Mouse (Mus musculus): ENCODE results near the gene Trap1. TPM values are rescaled to one million over a fixed set of nuclear protein-coding genes. Genes with fewer than 3 reads are reported as not detected.
"Not testable (repeated sequence)": the region's sequence is repeated elsewhere in the genome, so short reads cannot be mapped to it uniquely, and the experiment has no call there.

Trap1 gene
- polyA plus RNA-seq, 1 experiment from 2014 or later = 87.7 TPM

DNA sequence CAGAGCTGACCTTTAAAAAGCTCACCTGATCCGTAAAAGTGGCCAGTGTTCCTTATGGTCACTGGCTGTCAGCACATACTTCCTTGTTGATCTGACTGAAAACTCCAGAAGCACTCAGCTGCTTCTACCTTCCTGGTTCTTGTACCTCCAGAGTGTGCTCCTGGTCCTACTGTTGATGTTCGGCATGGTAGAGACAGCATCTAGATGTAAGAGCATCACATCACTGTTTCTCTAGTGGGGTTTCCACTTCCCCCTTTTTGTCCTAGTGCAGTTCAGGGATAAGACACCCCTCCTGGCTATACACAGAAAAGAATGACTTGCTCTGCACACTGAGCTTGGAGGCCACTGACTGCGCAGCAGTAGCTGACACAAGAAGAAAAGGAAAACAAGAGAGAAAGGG lies 43.2 kb downstream of the Trap1 start:
- peaks cover 19% of the 10 kb centered on the region for H3K36me3 ChIP-seq
- WGBS = 83% methylated on average over 3 of the region's 3 CpGs
- H3K4me3 ChIP-seq (replicated peaks) = no peak overlapping the region
- no peak overlapping the region for H3K27ac ChIP-seq
- H3K4me2 ChIP-seq = no peak overlapping the region
- no peaks in the 10 kb centered on the region for H3K27me3 ChIP-seq (replicated peaks)
- no peaks in the 10 kb centered on the region for H3K9me3 ChIP-seq
- H3K4me1 ChIP-seq = no peaks in the 10 kb centered on the region
- H3K9ac ChIP-seq = no peak overlapping the region
- ATAC-seq (ENCODE audit: insufficient read depth, low FRiP score, low read depth) = no peak

DNA sequence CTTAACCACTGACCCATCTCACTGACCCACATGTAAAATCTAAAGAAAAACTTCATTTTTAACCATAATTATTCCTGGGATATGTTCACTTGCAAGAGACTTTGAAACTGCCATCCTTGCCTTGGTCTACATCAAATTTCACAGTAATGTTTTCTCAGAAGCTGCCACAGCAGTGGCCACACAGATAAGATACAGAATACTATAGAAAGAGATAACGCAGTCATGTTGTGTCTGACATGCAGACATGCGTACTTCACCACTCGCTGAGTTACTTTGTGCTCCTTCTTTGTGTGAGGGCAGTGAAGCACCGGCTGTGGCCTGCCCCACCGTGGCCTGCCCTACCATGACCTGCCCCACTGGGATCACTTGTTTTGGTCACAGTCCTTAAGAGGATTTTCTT lies 43.7 kb downstream of the Trap1 start:
- Histone ChIP-seq H3K4me1 (no peaks in the 10 kb centered on the region), H3K27ac (no peak overlapping the region), H3K4me3 (replicated peaks) (no peak overlapping the region), H3K9ac (no peak overlapping the region), H3K4me2 (no peak overlapping the region), H3K36me3 (peaks cover 14% of the 10 kb centered on the region; the same call in 1 of the 2 replicates), H3K27me3 (replicated peaks) (no peaks in the 10 kb centered on the region), H3K9me3 (no peaks in the 10 kb centered on the region)
- ATAC-seq (ENCODE audit: insufficient read depth, low FRiP score, low read depth) = no peak; the same call in 1 of the 2 replicates
- whole genome bisulfite sequencing = 84% methylated on average over 5 of the region's 5 CpGs

- H3K9me3 ChIP-seq = no peaks in the 10 kb centered on the region
- no peaks in the 10 kb centered on the region for H3K27me3 ChIP-seq (replicated peaks)
- H3K9ac ChIP-seq = no peak overlapping the region
- ATAC-seq (ENCODE audit: insufficient read depth, low FRiP score, low read depth) = no peak
- no peak overlapping the region for H3K27ac ChIP-seq
- H3K4me1 ChIP-seq = no peaks in the 10 kb centered on the region
- no peak overlapping the region for H3K4me3 ChIP-seq (replicated peaks)
- H3K4me2 ChIP-seq = no peak overlapping the region
- 72% methylated on average over 6 of the region's 6 CpGs for WGBS
- peaks cover 2% of the 10 kb centered on the region; the same call in 1 of the 2 replicates for H3K36me3 ChIP-seq
Measured at GRCm38 (mm10) chr16:4032341-4032748, 45.3 kb downstream of the Trap1 start.

DNA sequence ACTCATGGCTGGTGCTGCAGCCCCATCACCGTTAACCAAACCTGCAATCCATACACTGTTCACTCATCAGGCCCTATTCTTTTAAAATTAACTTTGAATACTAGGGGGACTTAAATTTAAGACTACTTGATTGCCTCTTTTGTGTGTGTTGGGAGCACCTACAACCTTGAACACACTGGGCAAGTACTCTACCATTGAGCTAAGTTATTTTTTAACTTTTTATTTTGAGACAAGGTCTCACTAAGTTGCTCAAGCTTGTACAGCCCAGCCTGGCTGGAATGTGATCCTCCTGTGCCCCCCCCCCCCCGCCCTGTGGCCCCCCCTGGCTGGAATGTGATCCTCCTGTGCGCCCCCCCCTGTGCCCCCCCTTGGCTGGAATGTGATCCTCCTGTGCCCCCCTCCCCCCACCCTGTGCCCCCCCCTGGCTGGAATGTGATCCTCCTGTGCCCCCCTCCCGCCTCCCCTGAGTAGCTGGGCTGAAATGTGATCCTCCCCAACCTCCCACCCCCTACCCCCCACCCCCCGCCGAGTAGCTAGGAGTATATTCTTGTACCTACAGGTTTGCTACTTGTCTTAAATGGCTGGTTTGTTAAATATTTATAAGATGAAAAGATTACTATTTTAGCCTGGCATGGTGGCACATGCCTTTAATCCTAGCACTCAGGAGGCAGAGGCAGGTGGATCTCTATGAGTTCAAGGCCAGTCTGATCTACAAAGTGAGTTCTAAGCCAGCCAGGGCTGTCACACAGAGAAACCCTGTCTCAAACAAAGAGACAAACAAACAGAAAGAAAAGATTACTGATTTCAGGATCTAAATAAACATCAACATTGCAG lies 46.0 kb downstream of the Trap1 start:
- Histone ChIP-seq H3K4me1 (no peaks in the 10 kb centered on the region), H3K9ac (no peak overlapping the region), H3K36me3 (no peaks in the 10 kb centered on the region), H3K4me3 (replicated peaks) (no peak overlapping the region), H3K27me3 (replicated peaks) (no peaks in the 10 kb centered on the region), H3K9me3 (no peaks in the 10 kb centered on the region), H3K27ac (no peak overlapping the region), H3K4me2 (no peak overlapping the region)
- no peak for ATAC-seq (ENCODE audit: insufficient read depth, low FRiP score, low read depth)
- WGBS = 46% methylated on average over 4 of the region's 6 CpGs

GRCm38 (mm10) chr16:4030501-4030900 lies 47.1 kb downstream of the Trap1 start:
- WGBS = 94% methylated on average over 10 of the region's 10 CpGs
- H3K36me3 ChIP-seq = no peaks in the 10 kb centered on the region
- H3K4me1 ChIP-seq = no peaks in the 10 kb centered on the region
- no peaks in the 10 kb centered on the region for H3K9me3 ChIP-seq
- no peak overlapping the region for H3K4me2 ChIP-seq
- H3K4me3 ChIP-seq (replicated peaks) = no peak overlapping the region
- no peak overlapping the region for H3K27ac ChIP-seq
- H3K27me3 ChIP-seq (replicated peaks) = no peaks in the 10 kb centered on the region
- H3K9ac ChIP-seq = no peak overlapping the region
- no peak for ATAC-seq (ENCODE audit: insufficient read depth, low FRiP score, low read depth)

DNA sequence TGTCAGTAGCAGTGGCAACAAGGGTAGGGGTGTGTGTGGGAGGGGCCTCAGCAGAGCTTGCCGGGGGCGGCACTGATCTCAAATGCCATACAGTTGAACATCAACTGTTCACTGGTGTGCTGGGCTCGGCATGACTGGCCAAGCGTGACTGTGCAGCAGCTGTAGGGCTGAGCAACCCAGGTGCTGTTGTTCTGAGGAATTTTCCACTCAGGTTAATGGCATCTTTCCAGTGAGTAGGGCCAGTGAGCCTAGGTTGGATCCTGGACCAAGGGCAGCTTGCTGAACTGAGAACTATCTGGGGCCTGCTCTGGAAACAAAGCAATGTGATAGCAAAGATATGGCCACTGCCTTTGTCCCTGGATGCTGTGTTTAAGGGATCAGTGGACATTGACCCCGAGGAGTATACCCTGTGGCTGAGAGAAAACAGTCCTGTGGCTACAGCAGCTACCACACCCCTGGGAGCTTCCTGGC lies 48.2 kb downstream of the Trap1 start:
- no peak overlapping the region for H3K4me3 ChIP-seq (replicated peaks)
- no peaks in the 10 kb centered on the region for H3K9me3 ChIP-seq
- H3K4me1 ChIP-seq = no peaks in the 10 kb centered on the region
- 78% methylated on average over 5 of the region's 5 CpGs for WGBS
- no peaks in the 10 kb centered on the region for H3K36me3 ChIP-seq
- ATAC-seq (ENCODE audit: insufficient read depth, low FRiP score, low read depth) = peak; percentile 19; the same call in 1 of the 2 replicates
- H3K27ac ChIP-seq = no peak overlapping the region
- no peak overlapping the region for H3K9ac ChIP-seq
- no peaks in the 10 kb centered on the region for H3K27me3 ChIP-seq (replicated peaks)
- H3K4me2 ChIP-seq = no peak overlapping the region

- H3K9me3 ChIP-seq = no peaks in the 10 kb centered on the region
- 83% methylated on average over 3 of the region's 3 CpGs for WGBS
- no peak for ATAC-seq (ENCODE audit: insufficient read depth, low FRiP score, low read depth)
- no peaks in the 10 kb centered on the region for H3K36me3 ChIP-seq
- no peaks in the 10 kb centered on the region for H3K27me3 ChIP-seq (replicated peaks)
- no peak overlapping the region for H3K4me3 ChIP-seq (replicated peaks)
- H3K27ac ChIP-seq = no peak overlapping the region
- H3K4me2 ChIP-seq = no peak overlapping the region
- no peaks in the 10 kb centered on the region for H3K4me1 ChIP-seq
- no peak overlapping the region for H3K9ac ChIP-seq
Measured at GRCm38 (mm10) chr16:4027211-4027610, 50.4 kb downstream of the Trap1 start.

DNA sequence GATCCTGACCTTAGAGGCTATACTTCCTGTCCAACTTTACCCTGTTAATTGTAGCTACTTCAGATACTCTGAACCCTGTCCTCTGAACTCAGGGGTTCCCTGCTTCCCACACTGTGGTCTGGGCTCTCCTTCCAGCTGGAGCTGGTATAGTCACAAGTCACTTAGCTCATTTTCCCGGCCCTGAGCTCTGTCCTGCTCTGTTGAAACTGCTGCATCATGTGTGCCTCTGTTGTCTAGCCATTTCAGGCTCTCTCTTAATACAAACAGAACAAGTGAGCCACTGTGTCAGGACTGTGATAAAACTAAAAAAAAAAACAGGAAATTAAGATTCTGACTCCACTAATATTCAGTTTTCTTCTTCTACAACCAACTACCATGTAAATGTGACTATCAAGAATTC lies 51.0 kb downstream of the Trap1 start:
- no peaks in the 10 kb centered on the region for H3K36me3 ChIP-seq
- no peaks in the 10 kb centered on the region for H3K9me3 ChIP-seq
- no peak overlapping the region for H3K27ac ChIP-seq
- no peaks in the 10 kb centered on the region for H3K4me1 ChIP-seq
- H3K4me3 ChIP-seq (replicated peaks) = no peak overlapping the region
- 60% methylated on average over 1 of the region's 1 CpGs for WGBS
- no peaks in the 10 kb centered on the region for H3K27me3 ChIP-seq (replicated peaks)
- H3K4me2 ChIP-seq = no peak overlapping the region
- no peak overlapping the region for H3K9ac ChIP-seq
- no peak for ATAC-seq (ENCODE audit: insufficient read depth, low FRiP score, low read depth)

DNA sequence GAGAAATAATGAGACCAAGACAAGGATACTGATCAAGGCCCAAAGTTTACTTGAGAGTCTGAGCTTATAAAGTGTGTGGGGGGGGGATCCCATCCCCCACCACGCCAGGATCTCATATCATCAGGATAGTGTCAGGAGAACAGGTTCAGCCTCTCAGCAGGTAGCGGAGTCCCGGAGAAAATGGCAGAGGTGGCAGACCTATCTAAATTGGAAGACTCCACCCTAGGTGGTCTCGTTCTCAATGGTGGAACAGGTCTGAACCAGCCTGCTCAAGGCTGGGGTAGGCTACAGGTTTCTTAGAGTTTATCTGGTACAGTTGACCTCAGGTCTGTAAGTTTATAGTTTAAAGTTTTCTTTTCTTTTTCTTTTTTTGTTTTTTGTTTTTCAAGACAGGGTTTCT lies 54.9 kb downstream of the Trap1 start:
- no peaks in the 10 kb centered on the region for H3K9me3 ChIP-seq
- no peaks in the 10 kb centered on the region for H3K36me3 ChIP-seq
- H3K27me3 ChIP-seq (replicated peaks) = no peaks in the 10 kb centered on the region
- no peaks in the 10 kb centered on the region for H3K4me1 ChIP-seq
- no peak overlapping the region for H3K27ac ChIP-seq
- WGBS = 73% methylated on average over 4 of the region's 4 CpGs
- H3K4me2 ChIP-seq = no peak overlapping the region
- H3K4me3 ChIP-seq (replicated peaks) = no peak overlapping the region
- H3K9ac ChIP-seq = no peak overlapping the region
- ATAC-seq (ENCODE audit: insufficient read depth, low FRiP score, low read depth) = no peak

- 85% methylated on average over 1 of the region's 1 CpGs for WGBS
- Histone ChIP-seq H3K9ac (no peak overlapping the region), H3K9me3 (no peaks in the 10 kb centered on the region), H3K27me3 (replicated peaks) (no peaks in the 10 kb centered on the region), H3K4me1 (no peaks in the 10 kb centered on the region), H3K36me3 (no peaks in the 10 kb centered on the region), H3K27ac (no peak overlapping the region), H3K4me2 (no peak overlapping the region), H3K4me3 (replicated peaks) (no peak overlapping the region)
- ATAC-seq (ENCODE audit: insufficient read depth, low FRiP score, low read depth) = no peak
Measured at GRCm38 (mm10) chr16:4021241-4021640, 56.4 kb downstream of the Trap1 start.

DNA sequence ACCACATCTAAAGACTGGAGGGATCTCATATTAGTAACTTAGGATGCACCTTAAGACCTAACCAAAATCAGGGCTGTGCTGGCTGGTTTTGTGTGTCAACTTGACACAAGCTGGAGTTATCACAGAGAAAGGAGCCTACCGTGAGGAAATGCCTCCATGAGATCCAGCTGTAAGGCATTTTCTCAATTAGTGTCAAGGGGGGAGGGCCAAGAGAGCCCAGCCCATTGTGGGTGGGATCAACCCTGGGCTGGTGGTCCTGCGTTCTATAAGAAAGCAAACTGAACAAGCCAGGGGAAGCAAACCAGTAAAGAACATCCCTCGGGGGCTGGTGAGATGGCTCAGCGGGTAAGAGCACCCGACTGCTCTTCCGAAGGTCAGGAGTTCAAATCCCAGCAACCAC lies 60.2 kb downstream of the Trap1 start:
- H3K4me2 ChIP-seq; H3K36me3 ChIP-seq; H3K27me3 ChIP-seq (replicated peaks); H3K9ac ChIP-seq; ATAC-seq (ENCODE audit: insufficient read depth, low FRiP score, low read depth); H3K9me3 ChIP-seq; H3K4me1 ChIP-seq; H3K27ac ChIP-seq; H3K4me3 ChIP-seq (replicated peaks): not testable (repeated sequence)
- 73% methylated on average over 6 of the region's 6 CpGs for WGBS

DNA sequence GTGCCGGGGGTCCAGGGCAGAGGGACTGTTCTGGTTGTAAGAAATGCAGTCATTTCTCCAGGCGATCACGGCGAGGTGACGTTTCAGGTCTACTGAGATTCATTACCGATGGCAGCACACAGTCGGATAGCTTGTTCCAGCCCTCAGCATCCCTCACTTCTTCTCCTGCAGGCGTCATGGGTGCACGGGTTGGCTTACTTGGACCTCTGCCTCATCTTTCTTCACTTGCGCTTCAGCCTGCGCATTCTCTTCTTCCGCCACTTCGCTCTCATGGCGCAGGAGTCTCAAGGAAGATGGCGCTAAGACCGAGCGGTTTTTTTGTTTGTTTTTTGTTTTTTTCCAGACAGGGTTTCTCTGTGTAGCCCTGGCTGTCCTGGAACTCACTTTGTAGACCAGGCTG lies 60.8 kb downstream of the Trap1 start:
- H3K4me2 ChIP-seq; H3K9ac ChIP-seq; ATAC-seq (ENCODE audit: insufficient read depth, low FRiP score, low read depth); H3K4me1 ChIP-seq; H3K36me3 ChIP-seq; H3K4me3 ChIP-seq (replicated peaks); H3K9me3 ChIP-seq; H3K27me3 ChIP-seq (replicated peaks); H3K27ac ChIP-seq: not testable (repeated sequence)
- WGBS = 82% methylated on average over 17 of the region's 17 CpGs

Data from stomach, embryonic 15.5 days (tissue).